Mouse (Mus musculus) c-Kit-negative CD71-positive TER-119-positive erythroid progenitor cells, embryonic 14.5 days (primary cell): ENCODE data around the gene Gadd45b.

Experiments
- DNase-seq: peaks from one replicate; pipeline ENCODE4 v3.0.0-alpha.2; 2013; ENCODE audit warnings: low read depth, low spot score

The Gadd45b gene

GRCm38 (mm10) chr10:80929299-80930226, at the start of gene Gadd45b:
Gadd45b (plus strand) TSS chr10:80930073.
- DNase-seq = peak; percentile 82

GRCm38 (mm10) chr10:80880131-80880641, 49.7 kb upstream of the Gadd45b start:
- DNase-seq = peak; percentile 83

- no peak for DNase-seq
Observed at GRCm38 (mm10) chr10:80880901-80881300, 49.0 kb upstream of the Gadd45b start.

- peak; percentile 68 for DNase-seq
Observed at GRCm38 (mm10) chr10:80881301-80881700, 48.6 kb upstream of the Gadd45b start.

- DNase-seq = no peak
Observed at GRCm38 (mm10) chr10:80887181-80887580, 42.7 kb upstream of the Gadd45b start.

GRCm38 (mm10) chr10:80895100-80895499, 34.8 kb upstream of the Gadd45b start:
- no peak for DNase-seq

GRCm38 (mm10) chr10:80895697-80896096, 34.2 kb upstream of the Gadd45b start:
- no peak for DNase-seq

- no peak for DNase-seq
Observed at GRCm38 (mm10) chr10:80896581-80897485, 33.0 kb upstream of the Gadd45b start.

- DNase-seq = no peak
Observed at GRCm38 (mm10) chr10:80897861-80898510, 31.9 kb upstream of the Gadd45b start.

- DNase-seq = no peak
Observed at GRCm38 (mm10) chr10:80899074-80899473, 30.8 kb upstream of the Gadd45b start.

- no peak for DNase-seq
Observed at GRCm38 (mm10) chr10:80899591-80900317, 30.1 kb upstream of the Gadd45b start.

GRCm38 (mm10) chr10:80900318-80901247, 29.3 kb upstream of the Gadd45b start, which contains the start of gene Timm13:
Timm13 (minus strand) TSS chr10:80900969.
- DNase-seq = peak; percentile 96

GRCm38 (mm10) chr10:80901409-80902272, 28.2 kb upstream of the Gadd45b start:
- DNase-seq = no peak

GRCm38 (mm10) chr10:80902273-80902940, 27.5 kb upstream of the Gadd45b start:
- DNase-seq = no peak

GRCm38 (mm10) chr10:80903282-80903681, 26.6 kb upstream of the Gadd45b start:
- no peak for DNase-seq

- no peak for DNase-seq
Observed at GRCm38 (mm10) chr10:80904004-80904693, 25.7 kb upstream of the Gadd45b start.

- DNase-seq = no peak
Observed at GRCm38 (mm10) chr10:80904709-80905108, 25.2 kb upstream of the Gadd45b start.
